Mouse (Mus musculus): ENCODE measurements around the gene Rab42.

Gene Rab42

GRCm38 (mm10) chr4:132269740-132270560 is 33.2 kb downstream of the Rab42 start:
- DNase-seq (ENCODE audit: low read depth, low spot score), result peak; percentile 92

GRCm38 (mm10) chr4:132268871-132269739 is 34.1 kb downstream of the Rab42 start:
- DNase-seq (ENCODE audit: low read depth, low spot score), result no peak

- peak; percentile 72 for DNase-seq (ENCODE audit: low read depth, low spot score)
Measured at GRCm38 (mm10) chr4:132266835-132267349, 36.3 kb downstream of the Rab42 start.

GRCm38 (mm10) chr4:132263313-132263712 is 39.9 kb downstream of the Rab42 start:
- DNase-seq (ENCODE audit: low read depth, low spot score), result no peak

- DNase-seq (ENCODE audit: low read depth, low spot score), result no peak
Measured at GRCm38 (mm10) chr4:132262358-132262616, 40.9 kb downstream of the Rab42 start.

GRCm38 (mm10) chr4:132261514-132262357 is 41.4 kb downstream of the Rab42 start, which contains the start of gene Gmeb1:
Gene Gmeb1 (minus strand): TSS chr4:132261602.
- no peak for DNase-seq (ENCODE audit: low read depth, low spot score)

- DNase-seq (ENCODE audit: low read depth, low spot score), result no peak
Measured at GRCm38 (mm10) chr4:132260404-132261379, 42.5 kb downstream of the Rab42 start.

GRCm38 (mm10) chr4:132259248-132259647 is 43.9 kb downstream of the Rab42 start:
- no peak for DNase-seq (ENCODE audit: low read depth, low spot score)

GRCm38 (mm10) chr4:132256384-132256783 is 46.8 kb downstream of the Rab42 start:
- DNase-seq (ENCODE audit: low read depth, low spot score), result no peak

GRCm38 (mm10) chr4:132254986-132255385 is 48.2 kb downstream of the Rab42 start:
- no peak for DNase-seq (ENCODE audit: low read depth, low spot score)

- no peak for DNase-seq (ENCODE audit: low read depth, low spot score)
Measured at GRCm38 (mm10) chr4:132253622-132254021, 49.6 kb downstream of the Rab42 start.

- no peak for DNase-seq (ENCODE audit: low read depth, low spot score)
Measured at GRCm38 (mm10) chr4:132253128-132253527, 50.1 kb downstream of the Rab42 start.

Measured in telencephalon, adult 2 months (tissue).